Mouse (Mus musculus) gastrocnemius, postnatal 36 days (tissue): Measurements from ENCODE around the gene Cldn34c2. TPM values are rescaled to one million over a fixed set of nuclear protein-coding genes. Genes with fewer than 3 reads are reported as not detected.
"Not testable (repeated sequence)": the region's sequence is repeated elsewhere in the genome, so short reads cannot be mapped to it uniquely, and the experiment has no call there.

ENCODE experiments used
- DNase-seq, 2 experiments: peaks; one replicate each; pipeline ENCODE4 v3.0.0; 2022
- intact Hi-C: fragments of 180-260 bp; cut with DNase I; formaldehyde crosslinking; loops from one replicate; pipeline ENCODE4 v1.15.1; 2025
- long read RNA-seq, 2 experiments: library from polyadenylated mRNA; stranded (forward); transcript quantifications; one replicate each; pipeline ENCODE4 v2.0.0; 2021
- total RNA-seq, 2 experiments: library from RNA; stranded (reverse); gene quantifications; 2 replicates each; pipeline ENCODE4 v1.2.3; 2021

The Cldn34c2 gene
- total RNA-seq, result 1 to 10 TPM in 1 of 2 experiments, not detected in 1; 1.3 TPM
- long read RNA-seq, experiment 1, partial matches to known transcripts, result 0 of 1 reads
- long read RNA-seq, experiment 1, other reads (novel, unspliced or antisense), result 1 of 1 reads
- long read RNA-seq, experiment 2, result 0 reads

- intact Hi-C loops, DNase-seq: not testable (repeated sequence)
Observed at GRCm38 (mm10) chrX:123581400-123581799, at the start of gene Cldn34c2. Gene Cldn34c2, plus strand, starts transcription at chrX:123581700.

GRCm38 (mm10) chrX:123551378-123551777, 30.1 kb upstream of the Cldn34c2 start:
- peak in 1 of 2 experiments; percentile 3 for DNase-seq
- intact Hi-C loops, result not testable (repeated sequence)

- DNase-seq, result peak in 1 of 2 experiments; percentile 11
- intact Hi-C loops, result not testable (repeated sequence)
Observed at GRCm38 (mm10) chrX:123612158-123612828, 30.8 kb downstream of the Cldn34c2 start.

Other genes with a start within 250 kb of the Cldn34c2 start
- not detected for gene Gm17467, start 123.1 kb downstream of the Cldn34c2 start, total RNA-seq
- gene Cldn34c3, start 212.0 kb downstream of the Cldn34c2 start, total RNA-seq, result not detected